ENCODE assay signal across 8 mouse cellular contexts in genomic region chr14:31204844-31205243, GRCm38 (mm10). TPM values are rescaled to one million over a fixed set of nuclear protein-coding genes. Genes with fewer than 3 reads are reported as not detected.
DNase-seq lines count a peak whose midpoint lies in the region; ATAC-seq and TF ChIP-seq lines count a peak whose summit lies in the region.

No protein-coding gene starts in this region.

- H3K27me3 ChIP-seq in liver, adult 2 months (ENCODE audit: control insufficient read depth, insufficient read depth, low read length), result no peaks in the 10 kb centered on the region
- 0 out of 2 replicates have a peak, but pooled peaks cover 4% of the 10 kb centered on the region for H3K27me3 ChIP-seq in embryonic facial prominence, embryonic 10.5 days (replicated peaks; ENCODE audit: low read depth, poor library complexity, severe bottlenecking)
- no peaks in the 10 kb centered on the region for H3K27me3 ChIP-seq in intestine, embryonic 15.5 days (replicated peaks)
- H3K27me3 ChIP-seq in neural tube, embryonic 12.5 days (replicated peaks), result no peaks in the 10 kb centered on the region

- peaks cover 11% of the 10 kb centered on the region; the same call in 1 of the 2 replicates for H3K4me1 ChIP-seq in liver, adult 2 months (ENCODE audit: control insufficient read depth, insufficient read depth, low read length)
- peaks cover 28% of the 10 kb centered on the region for H3K4me1 ChIP-seq in embryonic facial prominence, embryonic 10.5 days
- H3K4me1 ChIP-seq in intestine, embryonic 15.5 days (replicated peaks), result peaks cover 12% of the 10 kb centered on the region
- peaks cover 15% of the 10 kb centered on the region for H3K4me1 ChIP-seq in neural tube, embryonic 12.5 days

- no peak overlapping the region; the same call in 1 of the 2 replicates for H3K27ac ChIP-seq in liver, adult 2 months (replicated peaks; ENCODE audit: insufficient read depth, low read depth, low read length)
- H3K27ac ChIP-seq in embryonic facial prominence, embryonic 10.5 days (replicated peaks), result peak overlapping the region; percentile 97
- H3K27ac ChIP-seq in intestine, embryonic 15.5 days, result peak overlapping the region; percentile 92; the same call in 1 of the 2 replicates
- H3K27ac ChIP-seq in neural tube, embryonic 12.5 days, result no peak overlapping the region

- peak overlapping the region; percentile 95 for H3K9ac ChIP-seq in liver, adult 2 months (ENCODE audit: low read depth, low read length)
- H3K9ac ChIP-seq in intestine, embryonic 15.5 days, result peak overlapping the region; percentile 95
- peak overlapping the region; percentile 87 for H3K9ac ChIP-seq in neural tube, embryonic 12.5 days

- ATAC-seq in intestine, embryonic 15.5 days, result no peak
- no peak for ATAC-seq in neural tube, embryonic 12.5 days (ENCODE audit: low FRiP score, low read depth)

- TF ChIP-seq POLR2A in liver, adult 2 months (IDR thresholded peaks at IDR 0.05; ENCODE audit: extremely low read depth, insufficient read depth, low read length), result no peak

- no peaks in the 10 kb centered on the region for H3K9me3 ChIP-seq in embryonic facial prominence, embryonic 10.5 days
- H3K9me3 ChIP-seq in intestine, embryonic 15.5 days, result no peaks in the 10 kb centered on the region
- H3K9me3 ChIP-seq in neural tube, embryonic 12.5 days, result no peaks in the 10 kb centered on the region

- peak overlapping the region; percentile 88 for H3K4me2 ChIP-seq in intestine, embryonic 15.5 days (replicated peaks)
- peak overlapping the region; percentile 71 for H3K4me2 ChIP-seq in neural tube, embryonic 12.5 days (replicated peaks)

- H3K79me2 ChIP-seq in liver, adult 2 months (ENCODE audit: control insufficient read depth, insufficient read depth, low read length), result peaks cover 19% of the 10 kb centered on the region; the same call in 1 of the 2 replicates

- 24% methylated on average over 4 of the region's 4 CpGs for WGBS in liver, adult 2 months
- 80% methylated on average over 4 of the region's 4 CpGs for WGBS in embryonic facial prominence, embryonic 10.5 days
- WGBS in intestine, embryonic 15.5 days, result 54% methylated on average over 4 of the region's 4 CpGs
- WGBS in neural tube, embryonic 12.5 days, result 83% methylated on average over 4 of the region's 4 CpGs

- TF ChIP-seq CTCF in liver, adult 2 months (IDR thresholded peaks at IDR 0.05; ENCODE audit: low read depth, low read length), result no peak

- H3K36me3 ChIP-seq in liver, adult 2 months (ENCODE audit: control insufficient read depth, insufficient read depth, low read length), result peaks cover 29% of the 10 kb centered on the region
- peaks cover 58% of the 10 kb centered on the region for H3K36me3 ChIP-seq in embryonic facial prominence, embryonic 10.5 days (replicated peaks)
- H3K36me3 ChIP-seq in intestine, embryonic 15.5 days, result peaks cover 30% of the 10 kb centered on the region; the same call in 1 of the 2 replicates
- peaks cover 44% of the 10 kb centered on the region for H3K36me3 ChIP-seq in neural tube, embryonic 12.5 days

- H3K4me3 ChIP-seq in liver, adult 2 months (ENCODE audit: insufficient read depth, low read depth, low read length), result peak overlapping the region; percentile 84; the same call in 1 of the 2 replicates
- peak overlapping the region; percentile 90 for H3K4me3 ChIP-seq in embryonic facial prominence, embryonic 10.5 days
- peak overlapping the region; percentile 77 for H3K4me3 ChIP-seq in intestine, embryonic 15.5 days (replicated peaks)
- H3K4me3 ChIP-seq in neural tube, embryonic 12.5 days, result peak overlapping the region; percentile 79

- peak; percentile 37 for DNase-seq in liver, adult 2 months (ENCODE audit: extremely low read depth, low read depth, low spot score)
- DNase-seq in liver, result no peak
- no peak for DNase-seq in embryonic facial prominence, embryonic 10.5 days (ENCODE audit: low spot score)
- no peak for DNase-seq in spleen, postnatal 10 days (ENCODE audit: low spot score in 2 of 2)
- DNase-seq in retina, postnatal 1 day, result no peak
- DNase-seq in thymus, postnatal 14 days, result no peak

RNA-seq across cellular contexts. Expression of gene Tnnc1, which starts 3.3 kb away (rescaled TPM):
- total RNA-seq in liver, adult 2 months (2014; rRNA removed), result 0.27 and 0.83 TPM in 2 replicates
- 0.32 TPM in 1 of 2 replicates, not detected in the other for polyA plus RNA-seq in liver, adult 2 months (2012; rRNA removed)
- polyA plus RNA-seq in embryonic facial prominence, embryonic 10.5 days (2016; fragmentation: Nextera tagmentation; extraction: Ambion mirVana), result 3.0 and 6.2 TPM in 2 replicates
- 3.3 and 6.4 TPM in 2 replicates for polyA plus RNA-seq in intestine, embryonic 15.5 days (2015; fragmentation: Nextera tagmentation; extraction: Ambion mirVana)
- polyA plus RNA-seq in neural tube, embryonic 12.5 days (2016; fragmentation: Nextera tagmentation; extraction: Ambion mirVana), result 44.2 and 62.0 TPM in 2 replicates

RNA-seq across cellular contexts. Expression of gene Nisch, which starts 11.9 kb away (rescaled TPM):
- total RNA-seq in liver, adult 2 months (2014; rRNA removed), result 66.7 and 83.0 TPM in 2 replicates
- polyA plus RNA-seq in liver, adult 2 months (2012; rRNA removed), result 107 and 152 TPM in 2 replicates
- 476 and 493 TPM in 2 replicates for polyA plus RNA-seq in embryonic facial prominence, embryonic 10.5 days (2016; fragmentation: Nextera tagmentation; extraction: Ambion mirVana)
- 280 and 297 TPM in 2 replicates for polyA plus RNA-seq in intestine, embryonic 15.5 days (2015; fragmentation: Nextera tagmentation; extraction: Ambion mirVana)
- 419 and 436 TPM in 2 replicates for polyA plus RNA-seq in neural tube, embryonic 12.5 days (2016; fragmentation: Nextera tagmentation; extraction: Ambion mirVana)

RNA-seq across cellular contexts. Expression of gene Sema3g, which starts 12.8 kb away (rescaled TPM):
- under 0.01 and 0.27 TPM in 2 replicates for total RNA-seq in liver, adult 2 months (2014; rRNA removed)
- 0.05 and 0.19 TPM in 2 replicates for polyA plus RNA-seq in liver, adult 2 months (2012; rRNA removed)
- 0.76 and 0.79 TPM in 2 replicates for polyA plus RNA-seq in embryonic facial prominence, embryonic 10.5 days (2016; fragmentation: Nextera tagmentation; extraction: Ambion mirVana)
- polyA plus RNA-seq in intestine, embryonic 15.5 days (2015; fragmentation: Nextera tagmentation; extraction: Ambion mirVana), result 0.91 and 0.96 TPM in 2 replicates
- 1.6 and 1.9 TPM in 2 replicates for polyA plus RNA-seq in neural tube, embryonic 12.5 days (2016; fragmentation: Nextera tagmentation; extraction: Ambion mirVana)

RNA-seq across cellular contexts. Expression of gene Stab1, which starts 36.4 kb away (rescaled TPM):
- total RNA-seq in liver, adult 2 months (2014; rRNA removed), result 27.0 and 39.5 TPM in 2 replicates
- 32.7 and 52.3 TPM in 2 replicates for polyA plus RNA-seq in liver, adult 2 months (2012; rRNA removed)
- polyA plus RNA-seq in embryonic facial prominence, embryonic 10.5 days (2016; fragmentation: Nextera tagmentation; extraction: Ambion mirVana), result 21.0 and 22.3 TPM in 2 replicates
- 32.3 and 32.5 TPM in 2 replicates for polyA plus RNA-seq in intestine, embryonic 15.5 days (2015; fragmentation: Nextera tagmentation; extraction: Ambion mirVana)
- polyA plus RNA-seq in neural tube, embryonic 12.5 days (2016; fragmentation: Nextera tagmentation; extraction: Ambion mirVana), result 26.0 and 27.3 TPM in 2 replicates

RNA-seq across cellular contexts. Expression of gene Phf7, which starts 46.3 kb away (rescaled TPM):
- 6.9 and 9.0 TPM in 2 replicates for total RNA-seq in liver, adult 2 months (2014; rRNA removed)
- 4.4 and 4.5 TPM in 2 replicates for polyA plus RNA-seq in liver, adult 2 months (2012; rRNA removed)
- 12.0 and 12.8 TPM in 2 replicates for polyA plus RNA-seq in embryonic facial prominence, embryonic 10.5 days (2016; fragmentation: Nextera tagmentation; extraction: Ambion mirVana)
- 10.6 and 11.9 TPM in 2 replicates for polyA plus RNA-seq in intestine, embryonic 15.5 days (2015; fragmentation: Nextera tagmentation; extraction: Ambion mirVana)
- 12.4 and 13.9 TPM in 2 replicates for polyA plus RNA-seq in neural tube, embryonic 12.5 days (2016; fragmentation: Nextera tagmentation; extraction: Ambion mirVana)

Comparison
In these comparisons a context has a peak if more than half of its experiments do, and no peak if none do; other contexts are left out.
1. H3K27ac ChIP-seq: peak in embryonic facial prominence, embryonic 10.5 days (single experiment) and intestine, embryonic 15.5 days (single experiment); none in liver, adult 2 months (single experiment) and neural tube, embryonic 12.5 days (single experiment).
2. Peak in every context shown above with its lines, with median percentiles within 50 percentile points of each other: H3K4me3 ChIP-seq and H3K9ac ChIP-seq.